Mouse (Mus musculus) myocyte (in vitro differentiated cells): ENCODE measurements around the gene Dmbt1. TPM values are rescaled to one million over a fixed set of nuclear protein-coding genes. Genes with fewer than 3 reads are reported as not detected.

Experiments used
- H3K27me3 ChIP-seq: one replicate; pipeline ENCODE4 v1.6.1; 2011; ENCODE audit not compliant: control insufficient read depth, insufficient read depth, insufficient read length
- H3K36me3 ChIP-seq: one replicate; pipeline ENCODE4 v1.6.1; 2011; ENCODE audit not compliant: control insufficient read depth, insufficient read depth
- H3K4me2 ChIP-seq: one replicate; pipeline ENCODE4 v1.6.1; 2011; ENCODE audit warnings: low read depth, control low read depth
- H3K4me3 ChIP-seq: one replicate; pipeline ENCODE4 v1.5.1; 2011; ENCODE audit warnings: mild to moderate bottlenecking, control low read depth, moderate library complexity
- H3K79me2 ChIP-seq: one replicate; pipeline ENCODE4 v1.6.1; 2011; ENCODE audit not compliant: control insufficient read depth, insufficient read depth
- H3ac ChIP-seq: one replicate; pipeline ENCODE4 v1.6.1; 2011; ENCODE audit not compliant: control insufficient read depth, insufficient read length
- CEBPB ChIP-seq: IDR thresholded peaks from 2 replicates; pipeline ENCODE4 v1.6.1; 2011; ENCODE audit warnings: mild to moderate bottlenecking, moderate library complexity; ENCODE audit not compliant: poor library complexity, insufficient read depth, severe bottlenecking
- E2F4 ChIP-seq: IDR thresholded peaks from one replicate; pipeline ENCODE4 v1.6.1; 2011; ENCODE audit warnings: mild to moderate bottlenecking, control low read depth, moderate library complexity; ENCODE audit not compliant: insufficient read depth
- MAX ChIP-seq: IDR thresholded peaks from one replicate; pipeline ENCODE4 v1.6.1; 2011; ENCODE audit warnings: low read depth, mild to moderate bottlenecking, control low read depth
- MYOD1 ChIP-seq, 3 experiments: IDR thresholded peaks; one replicate each; pipeline ENCODE4 v1.6.1; 2011; ENCODE audit warnings: control low read depth in 2 of 3, low read depth in 2 of 3, mild to moderate bottlenecking in 2 of 3, moderate library complexity in 1 of 3; ENCODE audit not compliant: insufficient read length in 2 of 3, control insufficient read depth in 1 of 3
- MYOG ChIP-seq, 3 experiments: IDR thresholded peaks; one replicate each; pipeline ENCODE4 v1.6.1; 2011; ENCODE audit warnings: control low read depth in 2 of 3, low read depth in 2 of 3, mild to moderate bottlenecking in 2 of 3; ENCODE audit not compliant: insufficient read length in 2 of 3, control insufficient read depth in 1 of 3, insufficient read depth in 1 of 3
- POLR2A ChIP-seq: IDR thresholded peaks from one replicate; pipeline ENCODE4 v1.6.1; 2011; ENCODE audit warnings: low read depth, mild to moderate bottlenecking, control low read depth, moderate library complexity; ENCODE audit not compliant: insufficient read length
- POLR2AphosphoS2 ChIP-seq: IDR thresholded peaks from one replicate; pipeline ENCODE4 v1.6.1; 2011; ENCODE audit warnings: low read depth, control low read depth; ENCODE audit not compliant: insufficient read length
- REST ChIP-seq: IDR thresholded peaks from one replicate; pipeline ENCODE4 v1.6.1; 2011; ENCODE audit warnings: mild to moderate bottlenecking, control low read depth, moderate library complexity; ENCODE audit not compliant: insufficient read depth, insufficient read length
- SRF ChIP-seq: IDR thresholded peaks from one replicate; pipeline ENCODE4 v1.6.1; 2011; ENCODE audit warnings: low read depth; ENCODE audit not compliant: control insufficient read depth, insufficient read length
- TCF12 ChIP-seq: IDR thresholded peaks from one replicate; pipeline ENCODE4 v1.6.1; 2011; ENCODE audit warnings: mild to moderate bottlenecking, control low read depth; ENCODE audit not compliant: poor library complexity, insufficient read depth, severe bottlenecking
- TCF3 ChIP-seq: IDR thresholded peaks from one replicate; pipeline ENCODE4 v1.6.1; 2011; ENCODE audit warnings: low read depth, control low read depth; ENCODE audit not compliant: insufficient read length
- USF1 ChIP-seq: IDR thresholded peaks from one replicate; pipeline ENCODE4 v1.6.1; 2011; ENCODE audit warnings: low read depth, mild to moderate bottlenecking, control low read depth, moderate library complexity
- polyA plus RNA-seq: library from polyadenylated mRNA; unstranded; fragments of >200 nt; fragmentation: generic; extraction: Trizol; gene quantifications from one replicate; pipeline ENCODE4 v1.2.1, GENCODE M21; 2012; ENCODE audit warnings: missing spikeins

Dmbt1 gene
- polyA plus RNA-seq, 1 experiment: not detected

DNA sequence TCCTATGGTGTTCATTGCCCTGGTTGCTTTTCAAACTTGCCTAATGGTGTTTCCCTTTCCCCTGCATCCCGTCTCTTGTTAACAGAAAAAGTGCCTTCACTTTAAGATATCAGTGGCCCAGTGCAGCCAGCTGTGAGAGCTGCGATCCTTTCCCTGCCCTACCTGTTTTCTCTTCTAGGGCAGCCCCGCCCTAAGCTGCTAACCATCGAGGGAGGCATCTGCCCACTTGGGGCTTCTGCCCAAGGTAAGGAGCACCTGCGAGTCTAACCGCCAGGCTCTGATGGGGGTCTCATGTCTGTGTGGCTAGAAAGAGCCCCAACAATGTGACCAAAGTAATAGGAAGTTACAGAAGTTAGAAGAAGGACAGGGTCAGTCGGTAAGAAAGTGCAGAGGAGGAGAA lies 130.4 kb downstream of the Dmbt1 start:
- no peaks in the 10 kb centered on the region for H3K79me2 ChIP-seq
- H3ac ChIP-seq: no peak overlapping the region
- H3K4me2 ChIP-seq: no peak overlapping the region
- TF ChIP-seq MYOG (IDR thresholded peaks at IDR 0.05; ENCODE audit: control insufficient read depth in 1 of 3, insufficient read depth in 1 of 3, insufficient read length in 2 of 3, low read depth in 2 of 3) (no peak), POLR2AphosphoS2 (no peak), SRF (no peak), CEBPB (no peak), MAX (no peak), USF1 (no peak), MYOD1 (IDR thresholded peaks at IDR 0.05; ENCODE audit: control insufficient read depth in 1 of 3, insufficient read length in 2 of 3, low read depth in 2 of 3) (no peak), E2F4 (no peak), TCF3 (no peak), REST (no peak)
- H3K27me3 ChIP-seq: no peaks in the 10 kb centered on the region
- no peaks in the 10 kb centered on the region for H3K36me3 ChIP-seq
- no peak overlapping the region for H3K4me3 ChIP-seq

DNA sequence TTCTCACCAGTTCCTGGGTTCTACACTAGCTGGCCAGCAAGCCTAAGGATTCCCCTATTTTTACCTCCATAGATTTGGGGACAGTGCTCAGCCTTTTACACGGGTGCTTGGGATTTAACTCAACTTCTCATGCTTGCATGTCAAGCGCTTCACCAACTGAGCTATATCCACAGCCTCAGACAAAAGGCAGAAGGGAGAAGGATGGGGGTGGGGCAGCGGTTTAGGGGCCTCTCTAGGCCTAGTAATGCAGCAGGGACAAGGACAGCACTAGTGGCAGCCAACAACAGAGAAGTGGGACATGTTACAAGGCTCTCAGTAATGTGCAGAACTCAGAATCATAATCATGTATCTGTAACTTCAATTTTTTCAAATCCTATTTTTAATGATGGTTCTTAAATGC lies 135.9 kb downstream of the Dmbt1 start:
- H3ac ChIP-seq: no peak overlapping the region
- H3K79me2 ChIP-seq: no peaks in the 10 kb centered on the region
- H3K27me3 ChIP-seq: no peaks in the 10 kb centered on the region
- no peak overlapping the region for H3K4me3 ChIP-seq
- no peaks in the 10 kb centered on the region for H3K36me3 ChIP-seq
- H3K4me2 ChIP-seq: no peak overlapping the region
- TF ChIP-seq SRF: no peak
- no peak for TF ChIP-seq E2F4
- no peak for TF ChIP-seq REST
- no peak for TF ChIP-seq POLR2A
- TF ChIP-seq MYOG (IDR thresholded peaks at IDR 0.05; ENCODE audit: control insufficient read depth in 1 of 3, insufficient read depth in 1 of 3, insufficient read length in 2 of 3, low read depth in 2 of 3): no peak
- no peak for TF ChIP-seq MAX
- TF ChIP-seq TCF3: no peak
- no peak for TF ChIP-seq USF1
- TF ChIP-seq TCF12: no peak

GRCm38 (mm10) chr7:131169099-131169498 lies 137.2 kb downstream of the Dmbt1 start:
- no peak overlapping the region for H3K4me2 ChIP-seq
- no peak for TF ChIP-seq TCF3
- TF ChIP-seq POLR2AphosphoS2: no peak
- no peak for TF ChIP-seq MAX
- no peak for TF ChIP-seq MYOG (IDR thresholded peaks at IDR 0.05; ENCODE audit: control insufficient read depth in 1 of 3, insufficient read depth in 1 of 3, insufficient read length in 2 of 3, low read depth in 2 of 3)
- no peak for TF ChIP-seq POLR2A
- TF ChIP-seq MYOD1 (IDR thresholded peaks at IDR 0.05; ENCODE audit: control insufficient read depth in 1 of 3, insufficient read length in 2 of 3, low read depth in 2 of 3): no peak
- no peak for TF ChIP-seq SRF
- no peak for TF ChIP-seq CEBPB
- no peak for TF ChIP-seq REST
- no peak for TF ChIP-seq E2F4
- H3K27me3 ChIP-seq: no peaks in the 10 kb centered on the region
- no peaks in the 10 kb centered on the region for H3K79me2 ChIP-seq
- no peak overlapping the region for H3ac ChIP-seq
- H3K4me3 ChIP-seq: no peak overlapping the region
- no peaks in the 10 kb centered on the region for H3K36me3 ChIP-seq

Other genes with a start within 250 kb of the Dmbt1 start
- gene Plekha1, start 166.3 kb upstream of the Dmbt1 start, polyA plus RNA-seq: 13.4 TPM
- 176 TPM for gene Htra1, start 95.9 kb upstream of the Dmbt1 start, polyA plus RNA-seq
- gene 4933402N03Rik, start 114.3 kb downstream of the Dmbt1 start, polyA plus RNA-seq: not detected
- gene 5430419D17Rik, start 142.3 kb downstream of the Dmbt1 start, polyA plus RNA-seq: 0.04 TPM